Mouse (Mus musculus) C2C12 (cell line): Measurements from ENCODE around the gene Gm13276. TPM values are rescaled to one million over a fixed set of nuclear protein-coding genes. Genes with fewer than 3 reads are reported as not detected.
"Not testable (repeated sequence)": the region's sequence is repeated elsewhere in the genome, so short reads cannot be mapped to it uniquely, and the experiment has no call there.

ENCODE experiments used
- H3K27me3 ChIP-seq: one replicate; pipeline ENCODE4 v1.6.1; 2011; ENCODE audit not compliant: control insufficient read depth, insufficient read depth, insufficient read length
- H3K36me3 ChIP-seq: one replicate; pipeline ENCODE4 v1.6.1; 2011; ENCODE audit not compliant: control insufficient read depth, insufficient read depth
- H3K4me3 ChIP-seq: one replicate; pipeline ENCODE4 v1.5.1; 2011; ENCODE audit warnings: mild to moderate bottlenecking, control low read depth; ENCODE audit not compliant: poor library complexity, insufficient read depth, severe bottlenecking
- H3K79me2 ChIP-seq: one replicate; pipeline ENCODE4 v1.6.1; 2011; ENCODE audit not compliant: control insufficient read depth, insufficient read depth
- H3K79me3 ChIP-seq: one replicate; pipeline ENCODE4 v1.6.1; 2011; ENCODE audit warnings: low read depth, control low read depth
- H3ac ChIP-seq: one replicate; pipeline ENCODE3; 2011; ENCODE audit warnings: low read depth; ENCODE audit not compliant: control insufficient read depth, insufficient read length
- CEBPB ChIP-seq: IDR thresholded peaks from one replicate; pipeline ENCODE4 v1.6.1; 2011; ENCODE audit warnings: low read depth, mild to moderate bottlenecking, control low read depth, moderate library complexity
- CTCF ChIP-seq: IDR thresholded peaks from one replicate; pipeline ENCODE4 v1.5.1; 2011; ENCODE audit not compliant: control insufficient read depth, insufficient read depth, insufficient read length
- FOSL1 ChIP-seq: IDR thresholded peaks from one replicate; pipeline ENCODE4 v1.8.0; 2011; ENCODE audit warnings: mild to moderate bottlenecking, low read length; ENCODE audit not compliant: poor library complexity, insufficient read depth, severe bottlenecking
- MAX ChIP-seq: IDR thresholded peaks from one replicate; pipeline ENCODE4 v1.6.1; 2011; ENCODE audit warnings: mild to moderate bottlenecking, control low read depth
- MYOD1 ChIP-seq: IDR thresholded peaks from one replicate; pipeline ENCODE4 v1.6.1; 2011; ENCODE audit warnings: low read depth; ENCODE audit not compliant: control insufficient read depth, insufficient read length
- MYOG ChIP-seq: IDR thresholded peaks from one replicate; pipeline ENCODE4 v1.6.1; 2011; ENCODE audit not compliant: control insufficient read depth, insufficient read length; ENCODE audit errors: extremely low read depth
- USF1 ChIP-seq: IDR thresholded peaks from one replicate; pipeline ENCODE4 v1.6.1; 2011; ENCODE audit warnings: low read depth, mild to moderate bottlenecking, control low read depth, moderate library complexity
- long read RNA-seq, 2 experiments: library from polyadenylated mRNA; unstranded; transcript quantifications; one replicate each; pipeline ENCODE4 v2.0.0; 2019 to 2020
- polyA plus RNA-seq: library from polyadenylated mRNA; unstranded; fragments of >200 nt; fragmentation: generic; extraction: Trizol; gene quantifications from one replicate; pipeline ENCODE4 v1.2.1, GENCODE M21; 2012; ENCODE audit warnings: missing spikeins

Gm13276 gene
- 0.92 TPM for polyA plus RNA-seq
- long read RNA-seq, experiment 1: 0 reads
- long read RNA-seq, experiment 2: 0 reads

- H3K36me3 ChIP-seq, H3K4me3 ChIP-seq, H3K79me2 ChIP-seq, H3K79me3 ChIP-seq, H3K27me3 ChIP-seq, H3ac ChIP-seq: not testable (repeated sequence)
Observed at GRCm38 (mm10) chr4:88785409-88785808, at the start of gene Gm13276. Gene Gm13276, plus strand, starts transcription at chr4:88785709.

- no peaks in the 10 kb centered on the region for H3K79me2 ChIP-seq
- no peaks in the 10 kb centered on the region for H3K36me3 ChIP-seq
- H3ac ChIP-seq: no peak overlapping the region
- no peaks in the 10 kb centered on the region for H3K79me3 ChIP-seq
- TF ChIP-seq CTCF (peak; percentile 34), MYOG (no peak), MAX (no peak), USF1 (no peak), MYOD1 (no peak), FOSL1 (no peak)
- H3K4me3 ChIP-seq: no peak overlapping the region
- peaks cover 10% of the 10 kb centered on the region for H3K27me3 ChIP-seq
Observed at GRCm38 (mm10) chr4:88738480-88738879, 47.0 kb upstream of the Gm13276 start.

- H3K79me3 ChIP-seq: no peaks in the 10 kb centered on the region
- H3K4me3 ChIP-seq: no peak overlapping the region
- no peaks in the 10 kb centered on the region for H3K36me3 ChIP-seq
- no peaks in the 10 kb centered on the region for H3K79me2 ChIP-seq
- peak; percentile 47 for TF ChIP-seq CEBPB
- TF ChIP-seq USF1: no peak
- H3ac ChIP-seq: no peak overlapping the region
- H3K27me3 ChIP-seq: peaks cover 10% of the 10 kb centered on the region
Observed at GRCm38 (mm10) chr4:88739036-88739435, 46.5 kb upstream of the Gm13276 start.

GRCm38 (mm10) chr4:88741426-88741825 is 44.1 kb upstream of the Gm13276 start:
- H3ac ChIP-seq: no peak overlapping the region
- H3K4me3 ChIP-seq: no peak overlapping the region
- no peaks in the 10 kb centered on the region for H3K79me2 ChIP-seq
- H3K36me3 ChIP-seq: no peaks in the 10 kb centered on the region
- TF ChIP-seq MYOD1 (no peak), CEBPB (no peak), USF1 (no peak)
- peaks cover 2% of the 10 kb centered on the region for H3K27me3 ChIP-seq
- no peaks in the 10 kb centered on the region for H3K79me3 ChIP-seq

- Histone ChIP-seq H3K79me2 (no peaks in the 10 kb centered on the region), H3K27me3 (no peaks in the 10 kb centered on the region), H3K79me3 (no peaks in the 10 kb centered on the region), H3K36me3 (no peaks in the 10 kb centered on the region), H3K4me3 (no peak overlapping the region), H3ac (no peak overlapping the region)
- no peak for TF ChIP-seq MAX
- no peak for TF ChIP-seq CTCF
- TF ChIP-seq MYOG: no peak
- TF ChIP-seq CEBPB: no peak
- no peak for TF ChIP-seq USF1
- TF ChIP-seq FOSL1: no peak
- no peak for TF ChIP-seq MYOD1
Observed at GRCm38 (mm10) chr4:88742771-88743371, 42.6 kb upstream of the Gm13276 start.

GRCm38 (mm10) chr4:88744207-88744606 is 41.3 kb upstream of the Gm13276 start:
- no peaks in the 10 kb centered on the region for H3K36me3 ChIP-seq
- H3K79me3 ChIP-seq: no peaks in the 10 kb centered on the region
- no peaks in the 10 kb centered on the region for H3K79me2 ChIP-seq
- H3ac ChIP-seq: no peak overlapping the region
- TF ChIP-seq FOSL1: no peak
- TF ChIP-seq CTCF: no peak
- no peak for TF ChIP-seq MAX
- TF ChIP-seq MYOG: no peak
- TF ChIP-seq MYOD1: no peak
- no peak for TF ChIP-seq CEBPB
- no peak for TF ChIP-seq USF1
- no peak overlapping the region for H3K4me3 ChIP-seq
- H3K27me3 ChIP-seq: no peaks in the 10 kb centered on the region

- Histone ChIP-seq H3K79me2 (no peaks in the 10 kb centered on the region), H3K27me3 (no peaks in the 10 kb centered on the region), H3K79me3 (no peaks in the 10 kb centered on the region), H3K4me3 (no peak overlapping the region), H3ac (no peak overlapping the region), H3K36me3 (no peaks in the 10 kb centered on the region)
- TF ChIP-seq USF1 (no peak), FOSL1 (no peak), CEBPB (no peak), MYOG (no peak)
Observed at GRCm38 (mm10) chr4:88749926-88750325, 35.6 kb upstream of the Gm13276 start.

- H3K79me2 ChIP-seq, H3K27me3 ChIP-seq, H3ac ChIP-seq, H3K4me3 ChIP-seq, H3K36me3 ChIP-seq, H3K79me3 ChIP-seq: not testable (repeated sequence)
Observed at GRCm38 (mm10) chr4:88754818-88755340, 30.6 kb upstream of the Gm13276 start, which contains the start of gene Gm13271. Gene Gm13271, plus strand, starts transcription at chr4:88754868.

- not testable (repeated sequence) for H3K27me3 ChIP-seq, H3K36me3 ChIP-seq, H3K4me3 ChIP-seq
Observed at GRCm38 (mm10) chr4:88756581-88757513, 28.7 kb upstream of the Gm13276 start.

More at GRCm38 (mm10) chr4:88756581-88757513, 28.7 kb upstream of the Gm13276 start:
- H3K79me2 ChIP-seq, H3K79me3 ChIP-seq, H3ac ChIP-seq: not testable (repeated sequence)
